Mouse (Mus musculus): ENCODE results near the gene Pomgnt1. TPM values are rescaled to one million over a fixed set of nuclear protein-coding genes. Genes with fewer than 3 reads are reported as not detected.

Gene Pomgnt1
- polyA plus RNA-seq, 1 experiment from 2014 or later: 76.3 TPM

- Histone ChIP-seq H3K4me3 (no peak overlapping the region), H3K9ac (no peak overlapping the region), H3K9me3 (no peaks in the 10 kb centered on the region), H3K4me2 (replicated peaks) (no peak overlapping the region), H3K27me3 (no peaks in the 10 kb centered on the region), H3K36me3 (peaks cover 80% of the 10 kb centered on the region), H3K4me1 (no peaks in the 10 kb centered on the region), H3K27ac (no peak overlapping the region)
- ATAC-seq (ENCODE audit: insufficient number of reproducible peaks, insufficient read depth, low FRiP score, low TSS enrichment): no peak
- WGBS: 85% methylated on average over 7 of the region's 7 CpGs
These were observed 22.7 kb upstream of the Pomgnt1 start for GRCm38 (mm10) chr4:116100959-116101358.

- no peak overlapping the region for H3K9ac ChIP-seq
- no peaks in the 10 kb centered on the region for H3K9me3 ChIP-seq
- H3K27ac ChIP-seq: no peak overlapping the region
- no peak overlapping the region for H3K4me3 ChIP-seq
- H3K27me3 ChIP-seq: no peaks in the 10 kb centered on the region
- no peak for ATAC-seq (ENCODE audit: insufficient number of reproducible peaks, insufficient read depth, low FRiP score, low TSS enrichment)
- H3K36me3 ChIP-seq: peaks cover 42% of the 10 kb centered on the region
- 92% methylated on average over 5 of the region's 5 CpGs for WGBS
- H3K4me1 ChIP-seq: no peaks in the 10 kb centered on the region
- no peak overlapping the region for H3K4me2 ChIP-seq (replicated peaks)
These were observed 18.4 kb upstream of the Pomgnt1 start for GRCm38 (mm10) chr4:116105278-116105677.

- Histone ChIP-seq H3K4me1 (no peaks in the 10 kb centered on the region), H3K4me3 (no peak overlapping the region), H3K9me3 (no peaks in the 10 kb centered on the region), H3K27ac (no peak overlapping the region), H3K4me2 (replicated peaks) (no peak overlapping the region), H3K9ac (no peak overlapping the region), H3K27me3 (no peaks in the 10 kb centered on the region), H3K36me3 (peaks cover 21% of the 10 kb centered on the region)
- 95% methylated on average over 6 of the region's 6 CpGs for WGBS
- no peak for ATAC-seq (ENCODE audit: insufficient number of reproducible peaks, insufficient read depth, low FRiP score, low TSS enrichment)
These were observed 12.9 kb upstream of the Pomgnt1 start for GRCm38 (mm10) chr4:116110695-116111094.

GRCm38 (mm10) chr4:116111486-116111885 is 12.2 kb upstream of the Pomgnt1 start:
- ATAC-seq (ENCODE audit: insufficient number of reproducible peaks, insufficient read depth, low FRiP score, low TSS enrichment): no peak
- Histone ChIP-seq H3K27ac (no peak overlapping the region), H3K36me3 (peaks cover 23% of the 10 kb centered on the region), H3K27me3 (no peaks in the 10 kb centered on the region), H3K4me3 (no peak overlapping the region), H3K4me2 (replicated peaks) (no peak overlapping the region), H3K9ac (no peak overlapping the region), H3K9me3 (no peaks in the 10 kb centered on the region), H3K4me1 (no peaks in the 10 kb centered on the region)
- 81% methylated on average over 2 of the region's 2 CpGs for WGBS

GRCm38 (mm10) chr4:116122762-116123161 is 878 bp upstream of the Pomgnt1 start:
- WGBS: 0% methylated on average over 1 of the region's 1 CpGs
- H3K4me2 ChIP-seq (replicated peaks): peak overlapping the region; percentile 82
- no peaks in the 10 kb centered on the region for H3K9me3 ChIP-seq
- ATAC-seq (ENCODE audit: insufficient number of reproducible peaks, insufficient read depth, low FRiP score, low TSS enrichment): no peak
- H3K27me3 ChIP-seq: no peaks in the 10 kb centered on the region
- H3K9ac ChIP-seq: peak overlapping the region; percentile 72
- no peak overlapping the region for H3K27ac ChIP-seq
- peak overlapping the region; percentile 69 for H3K4me3 ChIP-seq
- peaks cover 3% of the 10 kb centered on the region; the same call in 1 of the 2 replicates for H3K36me3 ChIP-seq
- peaks cover 9% of the 10 kb centered on the region; the same call in 1 of the 2 replicates for H3K4me1 ChIP-seq

- Histone ChIP-seq H3K9ac (no peak overlapping the region), H3K4me2 (replicated peaks) (no peak overlapping the region), H3K27me3 (no peaks in the 10 kb centered on the region), H3K4me3 (no peak overlapping the region), H3K36me3 (no peaks in the 10 kb centered on the region), H3K4me1 (peaks cover 9% of the 10 kb centered on the region; the same call in 1 of the 2 replicates), H3K27ac (no peak overlapping the region), H3K9me3 (no peaks in the 10 kb centered on the region)
- no peak for ATAC-seq (ENCODE audit: insufficient number of reproducible peaks, insufficient read depth, low FRiP score, low TSS enrichment)
- WGBS: 92% methylated on average over 4 of the region's 4 CpGs
These were observed 2.3 kb downstream of the Pomgnt1 start for GRCm38 (mm10) chr4:116125803-116126386.

GRCm38 (mm10) chr4:116127956-116128355 is 4.3 kb downstream of the Pomgnt1 start:
- Histone ChIP-seq H3K4me1 (peaks cover 6% of the 10 kb centered on the region; the same call in 1 of the 2 replicates), H3K4me3 (no peak overlapping the region), H3K4me2 (replicated peaks) (no peak overlapping the region), H3K36me3 (no peaks in the 10 kb centered on the region), H3K9me3 (no peaks in the 10 kb centered on the region), H3K27me3 (no peaks in the 10 kb centered on the region), H3K9ac (no peak overlapping the region), H3K27ac (no peak overlapping the region)
- 77% methylated on average over 6 of the region's 6 CpGs for WGBS
- ATAC-seq (ENCODE audit: insufficient number of reproducible peaks, insufficient read depth, low FRiP score, low TSS enrichment): no peak

GRCm38 (mm10) chr4:116133126-116133525 is 9.5 kb downstream of the Pomgnt1 start:
- 73% methylated on average over 4 of the region's 4 CpGs for WGBS
- Histone ChIP-seq H3K4me3 (no peak overlapping the region), H3K9ac (no peak overlapping the region), H3K36me3 (no peaks in the 10 kb centered on the region), H3K4me1 (no peaks in the 10 kb centered on the region), H3K4me2 (replicated peaks) (no peak overlapping the region), H3K9me3 (no peaks in the 10 kb centered on the region), H3K27me3 (no peaks in the 10 kb centered on the region), H3K27ac (no peak overlapping the region)
- ATAC-seq (ENCODE audit: insufficient number of reproducible peaks, insufficient read depth, low FRiP score, low TSS enrichment): no peak

- ATAC-seq (ENCODE audit: insufficient number of reproducible peaks, insufficient read depth, low FRiP score, low TSS enrichment): no peak
- H3K27me3 ChIP-seq: no peaks in the 10 kb centered on the region
- no peak overlapping the region for H3K9ac ChIP-seq
- H3K4me1 ChIP-seq: no peaks in the 10 kb centered on the region
- 31% methylated on average over 2 of the region's 2 CpGs for WGBS
- H3K27ac ChIP-seq: no peak overlapping the region
- H3K36me3 ChIP-seq: no peaks in the 10 kb centered on the region
- no peaks in the 10 kb centered on the region for H3K9me3 ChIP-seq
- no peak overlapping the region for H3K4me2 ChIP-seq (replicated peaks)
- no peak overlapping the region for H3K4me3 ChIP-seq
These were observed 11.3 kb downstream of the Pomgnt1 start for GRCm38 (mm10) chr4:116134990-116135389.

GRCm38 (mm10) chr4:116137421-116137996 is 13.9 kb downstream of the Pomgnt1 start:
- H3K4me1 ChIP-seq: no peaks in the 10 kb centered on the region
- no peak overlapping the region for H3K4me2 ChIP-seq (replicated peaks)
- H3K9me3 ChIP-seq: no peaks in the 10 kb centered on the region
- no peak overlapping the region for H3K27ac ChIP-seq
- no peak overlapping the region for H3K9ac ChIP-seq
- H3K27me3 ChIP-seq: no peaks in the 10 kb centered on the region; the same call in 1 of the 2 replicates
- ATAC-seq (ENCODE audit: insufficient number of reproducible peaks, insufficient read depth, low FRiP score, low TSS enrichment): no peak
- no peak overlapping the region for H3K4me3 ChIP-seq
- 45% methylated on average over 13 of the region's 13 CpGs for WGBS
- no peaks in the 10 kb centered on the region for H3K36me3 ChIP-seq

- Histone ChIP-seq H3K4me1 (peaks cover 11% of the 10 kb centered on the region; the same call in 1 of the 2 replicates), H3K9ac (no peak overlapping the region), H3K4me3 (no peak overlapping the region), H3K4me2 (replicated peaks) (no peak overlapping the region), H3K27ac (no peak overlapping the region), H3K27me3 (peaks cover 6% of the 10 kb centered on the region), H3K36me3 (no peaks in the 10 kb centered on the region), H3K9me3 (no peaks in the 10 kb centered on the region)
- 81% methylated on average over 7 of the region's 7 CpGs for WGBS
- no peak for ATAC-seq (ENCODE audit: insufficient number of reproducible peaks, insufficient read depth, low FRiP score, low TSS enrichment)
These were observed 17.3 kb downstream of the Pomgnt1 start for GRCm38 (mm10) chr4:116140801-116141574.

GRCm38 (mm10) chr4:116141736-116142135 is 18.1 kb downstream of the Pomgnt1 start:
- 75% methylated on average over 1 of the region's 1 CpGs for WGBS
- Histone ChIP-seq H3K27ac (no peak overlapping the region), H3K27me3 (peaks cover 6% of the 10 kb centered on the region), H3K36me3 (no peaks in the 10 kb centered on the region), H3K4me1 (peaks cover 11% of the 10 kb centered on the region; the same call in 1 of the 2 replicates), H3K9ac (no peak overlapping the region), H3K9me3 (no peaks in the 10 kb centered on the region), H3K4me3 (no peak overlapping the region), H3K4me2 (replicated peaks) (no peak overlapping the region)
- ATAC-seq (ENCODE audit: insufficient number of reproducible peaks, insufficient read depth, low FRiP score, low TSS enrichment): no peak
